Mouse (Mus musculus) cerebellum, adult 2 months (tissue): Measurements from ENCODE around the gene Cntnap2. TPM values are rescaled to one million over a fixed set of nuclear protein-coding genes. Genes with fewer than 3 reads are reported as not detected.
"Not testable (repeated sequence)": the region's sequence is repeated elsewhere in the genome, so short reads cannot be mapped to it uniquely, and the experiment has no call there.

Source experiments
- DNase-seq, 2 experiments: peaks; one replicate each; pipeline ENCODE4 v3.0.0; 2021
- H3K27ac ChIP-seq: fragments of 200-500 bp; 2 replicates; pipeline ENCODE4 v1.5.1; 2012; ENCODE audit warnings: low read length, control low read depth, inconsistent platforms; ENCODE audit not compliant: insufficient read depth
- H3K27me3 ChIP-seq: fragments of 200-500 bp; 2 replicates; pipeline ENCODE4 v1.6.1; 2012; ENCODE audit warnings: inconsistent platforms, mild to moderate bottlenecking, low read length, moderate library complexity; ENCODE audit not compliant: control insufficient read depth, insufficient read depth
- H3K4me1 ChIP-seq: fragments of 200-500 bp; 2 replicates; pipeline ENCODE4 v1.6.1; 2011; ENCODE audit warnings: low read length; ENCODE audit not compliant: control insufficient read depth, insufficient read depth
- H3K4me3 ChIP-seq: fragments of 200-500 bp; replicated peaks from 2 replicates; pipeline ENCODE3; 2011; ENCODE audit warnings: mild to moderate bottlenecking, low read depth, low read length, control low read depth; ENCODE audit not compliant: insufficient read depth
- CTCF ChIP-seq: fragments of 200-500 bp; IDR thresholded peaks from 2 replicates; pipeline ENCODE4 v1.5.1; 2011; ENCODE audit warnings: low read depth, mild to moderate bottlenecking, control low read depth, low read length, moderate library complexity, borderline replicate concordance; ENCODE audit not compliant: insufficient read depth
- POLR2A ChIP-seq: fragments of 200-500 bp; IDR thresholded peaks from 2 replicates; pipeline ENCODE4 v1.6.1; 2011; ENCODE audit warnings: low read length, control low read depth, borderline replicate concordance; ENCODE audit not compliant: insufficient read depth
- WGBS: fragments of 180-500 bp; shearing (Covaris S2); methylation state at CpG from one replicate; pipeline ENCODE4 v1.1.7; 2018; 5-methylcytosine and 5-hydroxymethylcytosine counted together
- polyA plus RNA-seq: library from polyadenylated mRNA; depleted of rRNA; stranded (reverse); fragments of >200 nt; gene quantifications from 2 replicates; pipeline ENCODE4 v1.2.3, GENCODE M21; 2012

Gene Cntnap2
- polyA plus RNA-seq, 1 experiment, result 32.4 TPM

GRCm38 (mm10) chr6:47182252-47182651, 2123.1 kb downstream of the Cntnap2 start:
- TF ChIP-seq CTCF (no peak), POLR2A (no peak)
- Histone ChIP-seq H3K4me3 (no peak overlapping the region), H3K4me1 (no peaks in the 10 kb centered on the region), H3K27me3 (no peaks in the 10 kb centered on the region), H3K27ac (no peak overlapping the region)
- 92% methylated on average over 2 of the region's 2 CpGs for WGBS
- no peak for DNase-seq

- Histone ChIP-seq H3K27me3 (no peaks in the 10 kb centered on the region), H3K4me3 (no peak overlapping the region), H3K4me1 (no peaks in the 10 kb centered on the region), H3K27ac (no peak overlapping the region)
- 95% methylated on average over 1 of the region's 1 CpGs for WGBS
- TF ChIP-seq POLR2A (no peak), CTCF (no peak)
- no peak for DNase-seq
Observed at GRCm38 (mm10) chr6:47182756-47183155, 2123.6 kb downstream of the Cntnap2 start.

GRCm38 (mm10) chr6:47183850-47184249, 2124.7 kb downstream of the Cntnap2 start:
- DNase-seq, H3K27ac ChIP-seq, H3K4me3 ChIP-seq, H3K27me3 ChIP-seq, H3K4me1 ChIP-seq: not testable (repeated sequence)

- Histone ChIP-seq H3K4me1 (no peaks in the 10 kb centered on the region), H3K4me3 (no peak overlapping the region), H3K27ac (no peak overlapping the region), H3K27me3 (no peaks in the 10 kb centered on the region)
- TF ChIP-seq CTCF, result peak; percentile 29; the same call in 1 of the 2 replicates
- no peak for TF ChIP-seq POLR2A
- 61% methylated on average over 7 of the region's 7 CpGs for WGBS
- peak; percentile 14 to 25 for DNase-seq
Observed at GRCm38 (mm10) chr6:47188193-47188592, 2129.0 kb downstream of the Cntnap2 start.

GRCm38 (mm10) chr6:47188596-47188995, 2129.4 kb downstream of the Cntnap2 start:
- H3K4me1 ChIP-seq, H3K27me3 ChIP-seq, H3K4me3 ChIP-seq, DNase-seq, H3K27ac ChIP-seq: not testable (repeated sequence)
- 82% methylated on average over 6 of the region's 6 CpGs for WGBS

GRCm38 (mm10) chr6:47190282-47190681, 2131.1 kb downstream of the Cntnap2 start:
- no peaks in the 10 kb centered on the region for H3K27me3 ChIP-seq
- no peaks in the 10 kb centered on the region for H3K4me1 ChIP-seq
- H3K4me3 ChIP-seq, result no peak overlapping the region
- WGBS, result 87% methylated on average over 7 of the region's 7 CpGs
- no peak overlapping the region for H3K27ac ChIP-seq
- DNase-seq, result no peak
- TF ChIP-seq CTCF, result no peak
- TF ChIP-seq POLR2A, result no peak

GRCm38 (mm10) chr6:47191277-47191800, 2132.2 kb downstream of the Cntnap2 start:
- WGBS, result 12% methylated on average over 7 of the region's 7 CpGs
- peak; percentile 62 for TF ChIP-seq CTCF
- TF ChIP-seq POLR2A, result no peak
- H3K4me1 ChIP-seq, result no peaks in the 10 kb centered on the region
- H3K27me3 ChIP-seq, result no peaks in the 10 kb centered on the region
- H3K27ac ChIP-seq, result no peak overlapping the region
- no peak overlapping the region for H3K4me3 ChIP-seq
- DNase-seq, result peak; percentile 25 to 33

GRCm38 (mm10) chr6:47191940-47192339, 2132.8 kb downstream of the Cntnap2 start:
- Histone ChIP-seq H3K4me1 (no peaks in the 10 kb centered on the region), H3K27ac (no peak overlapping the region), H3K27me3 (no peaks in the 10 kb centered on the region), H3K4me3 (no peak overlapping the region)
- TF ChIP-seq CTCF, result no peak
- TF ChIP-seq POLR2A, result no peak
- 87% methylated on average over 10 of the region's 10 CpGs for WGBS
- DNase-seq, result no peak

- WGBS, result 89% methylated on average over 9 of the region's 9 CpGs
Observed at GRCm38 (mm10) chr6:47192478-47192877, 2133.3 kb downstream of the Cntnap2 start.

More at GRCm38 (mm10) chr6:47192478-47192877, 2133.3 kb downstream of the Cntnap2 start:
- Histone ChIP-seq H3K27ac (no peak overlapping the region), H3K4me3 (no peak overlapping the region), H3K27me3 (no peaks in the 10 kb centered on the region), H3K4me1 (no peaks in the 10 kb centered on the region)
- TF ChIP-seq CTCF, result no peak
- TF ChIP-seq POLR2A, result no peak
- no peak for DNase-seq
